Mouse (Mus musculus): ENCODE measurements around the gene Tmem200a. TPM values are rescaled to one million over a fixed set of nuclear protein-coding genes. Genes with fewer than 3 reads are reported as not detected.

Gene Tmem200a
- total and polyA plus RNA-seq, 3 experiments: not detected

- in situ Hi-C loops (cut with MboI; ENCODE audit: low pct_ligation_motif_present, low pct_unique_long_range_greater_than_20kb, low sequenced_read_pairs): no loop called here
- no peaks in the 10 kb centered on the region for H3K79me2 ChIP-seq (replicated peaks; ENCODE audit: control insufficient read depth, extremely low read depth, insufficient read depth, poor library complexity, severe bottlenecking)
- no peaks in the 10 kb centered on the region for H3K27me3 ChIP-seq (replicated peaks)
- dilution Hi-C loops (cut with MboI; ENCODE audit: extremely low pct_ligation_motif_present, extremely low pct_unique_long_range_greater_than_20kb, low sequenced_read_pairs): no loop called here
- no peak overlapping the region for H3K4me2 ChIP-seq (ENCODE audit: insufficient read depth, low read depth, poor library complexity, severe bottlenecking)
- no peaks in the 10 kb centered on the region for H3K4me1 ChIP-seq (ENCODE audit: control insufficient read depth in 1 of 2, insufficient read depth in 2 of 2)
- no peaks in the 10 kb centered on the region for H3K9me3 ChIP-seq (replicated peaks; ENCODE audit: low read length)
- DNase-seq (ENCODE audit: extremely low read depth): no peak
- TF ChIP-seq POLR2A (IDR thresholded peaks at IDR 0.05; ENCODE audit: low read depth, low read length) (no peak), ZMIZ1 (IDR thresholded peaks at IDR 0.05; ENCODE audit: low read depth, low read length) (no peak), SMC3 (IDR thresholded peaks at IDR 0.05; ENCODE audit: low read depth, low read length) (no peak), RCOR1 (conservative IDR thresholded peaks at IDR 0.05; ENCODE audit: low read depth, low read length) (no peak), EP300 (IDR thresholded peaks at IDR 0.05; ENCODE audit: low read length) (no peak), ZKSCAN1 (IDR thresholded peaks at IDR 0.05; ENCODE audit: borderline replicate concordance, low read depth, low read length) (no peak), USF2 (conservative IDR thresholded peaks at IDR 0.05; ENCODE audit: low read depth, low read length) (no peak), MAFK (IDR thresholded peaks at IDR 0.05; ENCODE audit: insufficient replicate concordance, low read length) (no peak), NRF1 (IDR thresholded peaks at IDR 0.05; ENCODE audit: low read depth, low read length) (no peak), ELF1 (IDR thresholded peaks at IDR 0.05; ENCODE audit: low read depth, low read length) (no peak), E2F4 (IDR thresholded peaks at IDR 0.05; ENCODE audit: insufficient replicate concordance, low read depth, low read length) (no peak), TBP (conservative IDR thresholded peaks at IDR 0.05; ENCODE audit: low read depth, low read length) (no peak), MYC (IDR thresholded peaks at IDR 0.05; ENCODE audit: low read depth, low read length) (no peak), ZC3H11A (IDR thresholded peaks at IDR 0.05; ENCODE audit: low read depth, low read length) (no peak), POLR2AphosphoS2 (IDR thresholded peaks at IDR 0.05; ENCODE audit: low read depth, low read length) (no peak), ZNF384 (IDR thresholded peaks at IDR 0.05; ENCODE audit: low read depth, low read length) (no peak)
- H3K36me3 ChIP-seq (replicated peaks in 1 of 2; ENCODE audit: control insufficient read depth in 1 of 2, insufficient read depth in 1 of 2, low read length in 1 of 2): no peaks in the 10 kb centered on the region
- H3K9ac ChIP-seq (ENCODE audit: insufficient read depth, low read depth): no peak overlapping the region
- no peak overlapping the region for H3K4me3 ChIP-seq (replicated peaks in 1 of 3; ENCODE audit: low read depth in 2 of 3, low read length in 2 of 3, poor library complexity in 1 of 3)
- H3K27ac ChIP-seq (ENCODE audit: insufficient read depth, low read depth): no peak overlapping the region
Observed at GRCm38 (mm10) chr10:26103330-26103982, 24.6 kb upstream of the Tmem200a start.

- H3K9ac ChIP-seq (ENCODE audit: insufficient read depth, low read depth): no peak overlapping the region
- H3K27ac ChIP-seq (ENCODE audit: insufficient read depth, low read depth): no peak overlapping the region
- H3K27me3 ChIP-seq (replicated peaks): no peaks in the 10 kb centered on the region
- H3K9me3 ChIP-seq (replicated peaks; ENCODE audit: low read length): no peaks in the 10 kb centered on the region
- H3K79me2 ChIP-seq (replicated peaks; ENCODE audit: control insufficient read depth, extremely low read depth, insufficient read depth, poor library complexity, severe bottlenecking): no peaks in the 10 kb centered on the region
- no peak overlapping the region for H3K4me3 ChIP-seq (replicated peaks in 1 of 3; ENCODE audit: low read depth in 2 of 3, low read length in 2 of 3, poor library complexity in 1 of 3)
- dilution Hi-C loops (cut with MboI; ENCODE audit: extremely low pct_ligation_motif_present, extremely low pct_unique_long_range_greater_than_20kb, low sequenced_read_pairs) (no loop called here), in situ Hi-C loops (cut with MboI; ENCODE audit: low pct_ligation_motif_present, low pct_unique_long_range_greater_than_20kb, low sequenced_read_pairs) (no loop called here)
- TF ChIP-seq EP300 (IDR thresholded peaks at IDR 0.05; ENCODE audit: low read length) (no peak), USF1 (IDR thresholded peaks at IDR 0.05; ENCODE audit: low read depth, low read length) (no peak)
- H3K4me2 ChIP-seq (ENCODE audit: insufficient read depth, low read depth, poor library complexity, severe bottlenecking): no peak overlapping the region
- no peaks in the 10 kb centered on the region for H3K4me1 ChIP-seq (ENCODE audit: control insufficient read depth in 1 of 2, insufficient read depth in 2 of 2)
- DNase-seq (ENCODE audit: extremely low read depth): peak; percentile 22
- no peaks in the 10 kb centered on the region for H3K36me3 ChIP-seq (replicated peaks in 1 of 2; ENCODE audit: control insufficient read depth in 1 of 2, insufficient read depth in 1 of 2, low read length in 1 of 2)
Observed at GRCm38 (mm10) chr10:26082081-26082480, 3.2 kb upstream of the Tmem200a start.

Measured in CH12.LX (cell line).